Mouse (Mus musculus): Measurements from ENCODE around the gene Steap2.
"Not testable (repeated sequence)": the region's sequence is repeated elsewhere in the genome, so short reads cannot be mapped to it uniquely, and the experiment has no call there.

The Steap2 gene

DNA sequence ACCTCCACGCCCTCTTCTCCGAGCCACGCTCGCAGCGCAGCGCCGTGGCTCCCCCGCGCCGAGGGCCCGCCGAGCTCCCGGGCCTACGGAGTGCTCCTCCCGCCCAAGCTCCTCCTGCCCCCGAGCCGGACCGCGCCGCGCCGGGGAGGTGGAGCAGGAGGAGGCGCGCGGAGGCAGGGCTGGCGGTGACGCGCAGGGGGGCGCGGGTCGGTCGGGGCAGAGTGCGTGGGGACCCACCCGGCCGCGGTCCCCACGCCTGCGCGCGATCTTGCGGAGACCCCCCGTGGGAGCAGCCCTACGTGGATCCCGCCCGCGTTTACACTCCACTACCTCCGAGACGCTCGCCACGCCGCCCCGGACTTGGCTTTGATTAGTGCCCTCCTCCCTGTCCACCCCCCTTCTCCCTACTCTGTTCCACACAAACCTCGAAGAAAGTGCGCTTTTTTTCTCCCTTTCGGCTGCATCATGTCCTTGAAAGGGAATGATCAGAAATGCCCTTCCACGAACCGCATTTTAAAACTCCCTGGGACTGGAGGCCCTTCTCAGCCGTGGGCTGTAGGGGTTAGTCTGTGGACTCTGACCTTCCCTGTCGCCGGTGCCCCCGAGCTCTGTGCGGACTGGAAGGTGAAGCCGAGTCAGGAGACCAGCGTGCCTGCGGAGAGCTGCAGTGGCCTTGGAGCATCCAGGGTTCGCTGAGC lies at the start of gene Steap2:
Gene Steap2 (minus strand): TSS at position 623 of the 698 bp plus-strand sequence.
- DNase-seq = no peak

DNA sequence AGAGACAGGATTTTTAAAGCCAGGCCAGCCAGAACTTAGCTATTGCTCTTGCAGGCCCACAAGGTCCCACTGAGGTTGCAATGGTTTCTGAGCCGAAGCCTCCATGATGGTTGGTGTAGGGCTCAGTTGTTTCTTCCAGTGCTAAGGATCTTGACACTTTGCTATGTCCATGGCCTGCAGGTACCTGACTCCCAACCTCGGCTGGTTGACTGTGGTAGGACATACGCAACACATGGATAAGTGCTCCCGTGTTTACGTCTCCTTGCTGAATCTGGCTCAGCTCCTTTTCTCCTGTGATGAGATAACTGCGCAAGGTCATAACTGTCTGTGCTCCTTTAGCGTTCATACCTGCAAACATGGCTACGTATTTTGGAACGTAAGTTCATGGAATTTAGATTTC lies 40.1 kb upstream of the Steap2 start:
- DNase-seq = no peak

DNA sequence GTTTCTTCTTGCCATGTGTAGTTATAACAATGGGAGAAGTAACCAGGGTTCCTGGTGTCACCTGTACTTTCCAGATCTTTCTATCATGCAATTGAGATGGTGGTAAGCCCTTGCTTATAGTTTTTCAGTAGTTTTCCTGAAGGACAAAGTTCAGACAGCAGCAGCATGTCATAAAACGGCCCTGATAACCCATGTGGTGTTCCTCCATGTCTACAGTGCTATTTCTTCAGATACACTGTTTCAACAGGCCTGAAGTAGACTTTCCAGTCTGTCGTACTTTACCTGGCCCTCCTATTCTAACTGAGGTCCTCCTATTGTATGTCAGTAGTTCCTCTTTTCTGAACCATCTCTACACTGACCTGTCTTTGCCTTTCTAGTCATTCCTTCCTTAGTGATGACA lies 38.5 kb upstream of the Steap2 start:
- no peak for DNase-seq

DNA sequence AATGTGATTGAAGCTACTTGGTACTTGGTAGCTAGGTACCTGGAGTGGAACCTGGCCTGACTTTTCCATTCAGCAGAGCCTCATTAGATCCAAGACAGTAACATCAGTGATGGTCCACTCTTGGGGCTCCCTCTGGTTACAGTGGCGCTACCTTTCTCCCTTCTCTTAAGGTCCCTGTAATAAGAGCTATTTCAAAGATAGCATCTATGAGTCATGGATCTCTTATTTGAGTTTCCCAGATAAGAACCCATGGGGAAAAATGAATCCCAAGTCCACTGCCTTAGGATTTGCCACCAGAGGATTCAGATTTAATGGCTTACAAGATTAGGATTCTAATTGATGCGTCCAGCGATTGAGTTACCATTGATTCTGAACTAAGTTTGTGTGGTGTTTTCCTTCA lies 37.8 kb upstream of the Steap2 start:
- no peak for DNase-seq

GRCm38 (mm10) chr5:5729904-5730303 lies 35.5 kb upstream of the Steap2 start:
- no peak for DNase-seq

DNA sequence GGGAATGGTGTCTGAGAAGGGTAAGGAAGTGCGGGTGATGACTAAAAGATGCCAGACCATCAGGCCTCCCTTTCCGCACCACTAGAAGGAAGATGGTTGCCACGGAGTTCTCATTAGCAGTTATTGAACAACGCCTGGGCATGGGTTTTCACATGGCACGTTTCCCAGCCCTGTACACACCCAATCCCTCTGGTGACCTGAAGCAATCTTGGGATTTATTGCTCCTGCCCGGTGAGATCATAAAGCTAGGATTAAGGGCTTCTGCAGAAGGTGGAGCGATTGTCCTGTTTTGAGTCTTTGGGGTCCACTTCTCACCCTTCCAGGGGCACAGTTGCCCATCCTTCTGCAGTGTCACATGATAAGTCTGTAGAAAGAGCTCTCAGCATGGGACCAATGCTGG lies 27.8 kb upstream of the Steap2 start:
- DNase-seq = no peak

GRCm38 (mm10) chr5:5711032-5711431 lies 16.7 kb upstream of the Steap2 start:
- DNase-seq = no peak

DNA sequence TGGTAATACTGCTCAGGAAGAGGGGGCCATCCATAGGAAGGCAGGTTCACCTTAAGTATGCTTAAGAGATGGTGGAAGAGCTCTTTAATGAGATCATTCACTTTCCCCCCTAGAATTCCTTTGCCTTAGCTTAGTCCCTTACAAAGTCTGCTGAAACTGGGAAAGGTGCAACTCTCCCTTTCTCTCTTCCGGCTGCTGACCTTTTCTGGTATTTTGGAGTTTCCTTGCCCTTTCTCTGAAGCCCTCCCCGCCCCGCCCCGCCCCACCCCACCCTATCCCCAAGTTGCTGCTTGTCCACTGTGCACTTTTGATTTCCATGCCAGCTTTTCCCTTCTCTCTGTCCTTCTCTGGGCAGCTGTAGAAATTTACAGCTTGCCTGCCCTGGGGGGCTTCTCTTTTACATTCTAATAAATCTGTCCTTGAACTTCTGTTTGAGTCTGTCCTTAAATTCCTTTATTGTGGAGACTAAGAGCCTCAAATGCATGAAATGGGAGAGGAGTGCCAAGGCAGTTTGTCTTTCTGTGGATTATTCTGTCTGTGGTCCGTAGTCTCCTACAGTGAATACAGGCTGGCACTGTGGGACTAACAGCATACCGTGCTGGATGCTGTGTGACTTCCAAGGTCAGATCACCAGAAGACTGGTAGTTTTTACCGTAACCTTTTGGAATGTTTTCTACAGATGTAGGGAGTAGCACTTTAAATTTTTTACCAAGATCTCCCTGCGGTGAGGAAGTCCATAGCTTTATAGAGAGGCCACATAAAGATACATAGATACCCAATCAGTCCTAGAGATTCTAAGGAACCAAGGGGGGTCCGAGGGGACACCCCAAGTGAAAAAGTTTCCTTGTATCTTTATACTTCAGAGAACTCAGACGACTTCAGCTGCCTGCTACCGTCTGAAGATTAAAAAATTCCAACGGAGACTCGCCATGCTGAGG lies 13.2 kb upstream of the Steap2 start:
- no peak for DNase-seq

DNA sequence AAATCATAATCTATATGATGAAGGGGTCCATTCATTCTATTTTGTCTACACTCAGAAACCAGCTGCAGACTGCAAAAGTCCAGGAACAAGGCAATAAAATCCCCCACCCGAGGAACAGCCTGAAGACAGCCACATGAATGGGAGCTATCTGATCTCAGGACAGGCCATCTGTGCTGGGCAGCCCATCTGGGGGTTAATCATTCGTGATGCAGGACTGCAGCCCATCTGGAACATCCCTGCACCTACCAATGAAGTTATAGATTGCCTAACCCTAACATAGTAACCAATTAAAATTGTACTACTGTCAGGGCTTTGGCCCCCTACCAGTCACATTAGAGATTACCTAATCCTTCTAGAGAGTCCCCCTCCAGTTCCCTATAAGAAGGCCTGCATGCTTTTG lies 10.6 kb upstream of the Steap2 start:
- DNase-seq = no peak

- no peak for DNase-seq
Measured at GRCm38 (mm10) chr5:5700386-5700785, 6.0 kb upstream of the Steap2 start.

GRCm38 (mm10) chr5:5698830-5699229 lies 4.5 kb upstream of the Steap2 start:
- DNase-seq = no peak

GRCm38 (mm10) chr5:5695401-5695942 lies 1.1 kb upstream of the Steap2 start:
- DNase-seq = no peak

GRCm38 (mm10) chr5:5693541-5693955 lies 830 bp downstream of the Steap2 start:
- DNase-seq = no peak

DNA sequence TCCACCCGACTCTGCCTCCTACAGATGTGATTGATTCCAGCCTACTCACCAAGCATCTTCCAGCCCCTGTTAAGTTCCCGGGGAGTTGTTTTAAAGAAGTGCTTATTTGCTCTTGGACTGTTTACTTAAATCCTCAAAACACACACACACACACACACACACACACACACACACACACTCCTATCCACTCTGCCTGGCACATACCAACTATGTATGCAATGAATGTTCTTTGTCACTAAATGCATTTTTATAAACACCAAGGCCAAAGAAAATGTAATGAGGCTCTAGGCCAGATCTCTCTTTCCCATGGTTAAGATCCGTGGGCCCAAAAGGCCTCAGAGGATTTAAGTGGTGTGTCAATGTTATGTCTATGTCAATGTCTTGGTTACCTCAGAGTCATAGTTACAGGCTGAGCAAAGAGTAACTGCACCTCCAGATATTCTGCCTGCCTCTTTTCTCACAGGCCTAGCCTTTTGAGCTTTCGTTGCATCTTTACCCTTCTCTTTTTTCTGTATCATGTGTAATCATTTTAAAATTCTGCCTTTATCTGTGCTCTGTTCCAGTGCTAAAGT lies 2.1 kb downstream of the Steap2 start:
- no peak for DNase-seq

- DNase-seq = no peak
Measured at GRCm38 (mm10) chr5:5688945-5689540, 5.3 kb downstream of the Steap2 start.

GRCm38 (mm10) chr5:5688228-5688627 lies 6.2 kb downstream of the Steap2 start:
- no peak for DNase-seq

DNA sequence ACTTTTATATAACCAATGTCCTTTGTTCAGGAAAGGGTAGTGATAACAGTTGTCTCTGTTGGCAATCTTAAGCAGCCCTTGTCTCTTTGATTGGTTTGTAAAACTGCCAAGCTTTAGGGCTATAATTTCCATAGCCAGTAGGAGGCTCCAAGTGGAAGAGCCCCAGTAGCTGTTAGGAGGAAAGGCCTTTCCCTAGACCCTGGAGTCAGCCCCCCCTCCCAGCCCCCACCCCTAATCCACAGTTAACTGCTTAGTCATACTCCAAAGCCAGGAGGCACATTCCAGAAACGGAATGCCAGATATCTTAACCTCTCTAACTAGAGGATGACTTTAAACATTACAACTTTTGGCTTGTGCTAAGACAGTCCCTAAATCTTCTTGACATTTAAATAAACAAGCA lies 7.4 kb downstream of the Steap2 start:
- no peak for DNase-seq

- not testable (repeated sequence) for DNase-seq
Measured at GRCm38 (mm10) chr5:5684946-5685345, 9.4 kb downstream of the Steap2 start.

DNA sequence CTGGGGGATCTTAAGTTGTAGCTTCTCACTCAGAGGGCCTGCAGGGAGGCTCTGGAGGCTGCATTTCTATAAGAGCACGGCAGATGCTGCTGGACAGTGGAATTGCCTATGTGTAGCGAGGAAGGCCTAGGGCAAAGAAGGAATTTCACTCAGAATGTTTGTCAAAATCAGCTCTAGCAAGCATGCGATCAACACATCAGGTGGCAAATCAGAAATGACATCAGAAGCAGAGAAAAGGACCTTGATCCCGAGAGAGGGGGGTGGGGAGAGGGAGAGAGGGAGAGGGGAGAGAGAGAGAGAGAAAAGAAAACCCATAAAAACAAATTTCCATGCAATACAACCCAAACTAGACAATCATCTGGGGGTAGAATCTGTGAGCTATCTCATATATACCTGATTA lies 11.1 kb downstream of the Steap2 start:
- DNase-seq = no peak

DNA sequence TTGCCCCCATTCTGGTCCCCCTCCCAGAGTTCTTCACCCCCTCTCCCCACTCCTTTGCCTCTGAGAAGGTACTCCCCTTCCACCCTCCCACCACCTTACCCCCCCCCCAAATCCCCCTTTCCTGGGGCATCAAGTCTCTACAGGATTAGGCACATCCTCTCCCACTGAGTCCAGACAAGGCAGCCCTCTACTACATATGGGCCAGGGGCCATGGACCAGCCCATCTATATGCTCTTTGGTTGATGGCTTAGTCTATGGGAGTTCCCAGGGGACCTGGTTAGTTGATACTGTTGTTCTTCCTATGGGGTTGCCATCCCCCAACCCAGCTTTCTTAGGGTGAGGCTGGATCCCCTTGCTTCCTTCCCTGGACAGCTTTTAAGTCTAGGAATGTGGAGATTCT lies 14.9 kb downstream of the Steap2 start:
- DNase-seq = no peak

GRCm38 (mm10) chr5:5676082-5676481 lies 18.3 kb downstream of the Steap2 start:
- no peak for DNase-seq

DNA sequence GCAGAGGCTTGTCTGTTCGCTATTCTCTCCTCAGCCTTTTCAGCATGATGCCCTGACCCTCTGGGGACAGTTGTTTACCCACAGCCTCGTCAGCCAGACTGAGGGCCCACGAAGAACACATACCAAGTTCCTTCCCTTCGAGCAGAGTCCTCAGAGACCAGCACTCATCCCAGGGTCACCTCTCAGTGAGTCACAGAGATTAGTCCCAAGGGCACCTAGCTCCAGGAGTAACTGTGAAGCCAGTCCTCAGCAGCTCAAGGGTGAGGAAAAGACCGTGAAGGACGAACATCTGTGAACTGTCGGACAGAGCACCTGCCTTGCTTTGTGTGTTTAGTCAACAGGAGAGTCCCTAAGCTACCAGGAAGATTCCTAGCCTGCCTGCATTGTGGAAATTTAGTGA lies 25.5 kb downstream of the Steap2 start:
- DNase-seq = no peak

DNA sequence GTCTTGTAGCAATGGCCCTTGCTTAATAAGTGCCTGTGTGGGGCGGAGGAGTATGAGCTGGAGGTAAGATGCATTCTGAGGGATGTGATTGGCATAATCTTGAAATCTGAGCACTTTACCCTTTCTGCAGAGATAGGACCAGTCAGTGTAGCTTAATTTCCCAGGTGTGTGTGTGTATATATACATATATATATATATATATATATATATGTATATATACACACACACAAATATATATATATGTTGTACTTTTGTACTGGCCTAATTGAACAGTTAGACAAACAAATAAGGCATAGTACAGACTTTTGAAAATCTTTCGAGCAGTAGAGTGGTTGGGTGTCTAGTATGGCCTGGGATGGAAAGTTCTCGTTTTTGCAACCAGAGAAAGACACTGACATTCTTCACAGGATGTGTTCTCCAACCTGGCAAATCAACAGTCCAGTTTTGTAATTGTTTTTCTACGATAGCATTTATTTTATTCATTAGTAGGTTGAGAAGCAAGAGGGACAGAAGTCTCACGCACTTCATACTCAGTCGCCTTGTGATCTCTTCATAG lies 29.9 kb downstream of the Steap2 start:
- no peak for DNase-seq

Measured in thymus, adult 18-20 months (tissue).